Mouse (Mus musculus) testis, postnatal 14 days (tissue): ENCODE measurements around the gene Slc7a1.

Experiments used
- DNase-seq: peaks from one replicate; pipeline ENCODE4 v3.0.0; 2021; ENCODE audit warnings: low spot score

The Slc7a1 gene

DNA sequence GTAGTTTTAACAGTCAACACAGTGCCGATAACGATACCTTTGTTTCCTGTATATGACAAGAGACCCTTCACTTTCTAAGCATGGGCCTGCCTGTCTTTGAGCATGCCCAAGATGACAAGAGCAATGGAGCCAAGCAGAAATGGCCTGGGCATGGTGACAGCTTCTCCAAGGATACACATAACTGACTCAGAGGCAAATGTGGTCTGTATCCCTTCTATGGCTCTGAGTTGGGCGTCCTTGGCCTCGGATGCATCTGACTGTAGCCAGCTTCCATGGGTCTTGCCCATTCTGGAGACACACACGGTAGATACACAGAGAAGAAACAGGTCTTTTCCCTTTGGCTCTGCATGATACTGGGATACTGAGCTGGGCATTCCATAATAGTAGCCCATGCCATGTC lies 84.8 kb downstream of the Slc7a1 start:
- no peak for DNase-seq

- DNase-seq, result no peak
Observed at GRCm38 (mm10) chr5:148312443-148312842, 87.3 kb downstream of the Slc7a1 start.

GRCm38 (mm10) chr5:148310790-148311189 lies 88.9 kb downstream of the Slc7a1 start:
- no peak for DNase-seq

DNA sequence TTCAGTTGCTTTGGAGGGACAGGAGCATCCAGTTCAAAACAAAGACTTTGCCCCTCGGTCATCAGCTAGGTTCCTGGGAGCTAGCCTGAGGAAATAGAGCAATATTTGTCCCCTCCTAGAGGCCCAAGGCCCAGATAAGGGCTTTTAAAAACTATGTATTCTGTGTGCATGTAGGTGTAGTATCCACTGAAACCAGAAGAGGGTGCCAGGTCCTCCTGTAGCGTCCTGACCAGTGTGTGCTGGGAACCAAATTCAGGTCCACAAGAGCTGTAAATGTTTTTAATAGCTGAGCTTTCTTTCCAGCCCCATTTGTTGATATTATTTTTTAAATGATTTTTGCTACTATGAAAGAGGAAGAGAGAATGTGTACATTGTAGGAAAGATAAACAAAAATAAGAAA lies 95.6 kb downstream of the Slc7a1 start:
- no peak for DNase-seq

DNA sequence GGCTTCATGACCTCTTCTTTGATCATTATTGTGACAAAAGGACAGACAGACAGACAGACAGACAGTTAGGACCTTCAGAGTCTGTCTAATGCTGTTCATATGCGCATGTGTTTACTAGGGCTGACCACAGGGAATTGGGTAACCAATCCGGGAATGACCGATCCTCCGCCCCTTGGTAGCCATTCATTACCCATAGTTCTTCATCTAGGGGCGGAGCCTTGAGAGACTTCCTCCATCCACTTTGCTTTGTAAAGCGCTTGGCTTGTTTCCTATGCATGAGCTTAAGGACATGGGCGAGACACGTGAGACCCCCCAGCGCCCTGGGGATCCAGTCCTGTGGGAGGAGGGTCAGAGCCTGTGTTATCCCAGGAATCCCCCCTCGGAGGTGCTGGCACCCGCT lies 96.7 kb downstream of the Slc7a1 start:
- peak; percentile 23 for DNase-seq

GRCm38 (mm10) chr5:148293346-148293745 lies 106.4 kb downstream of the Slc7a1 start:
- DNase-seq, result peak; percentile 49

- DNase-seq, result no peak
Observed at GRCm38 (mm10) chr5:148292862-148293261, 106.8 kb downstream of the Slc7a1 start.

- DNase-seq, result no peak
Observed at GRCm38 (mm10) chr5:148289951-148290350, 109.8 kb downstream of the Slc7a1 start.

- DNase-seq, result peak; percentile 37
Observed at GRCm38 (mm10) chr5:148288804-148289203, 110.9 kb downstream of the Slc7a1 start.

GRCm38 (mm10) chr5:148287529-148287928 lies 112.2 kb downstream of the Slc7a1 start:
- DNase-seq, result no peak

- no peak for DNase-seq
Observed at GRCm38 (mm10) chr5:148283584-148283983, 116.1 kb downstream of the Slc7a1 start.

DNA sequence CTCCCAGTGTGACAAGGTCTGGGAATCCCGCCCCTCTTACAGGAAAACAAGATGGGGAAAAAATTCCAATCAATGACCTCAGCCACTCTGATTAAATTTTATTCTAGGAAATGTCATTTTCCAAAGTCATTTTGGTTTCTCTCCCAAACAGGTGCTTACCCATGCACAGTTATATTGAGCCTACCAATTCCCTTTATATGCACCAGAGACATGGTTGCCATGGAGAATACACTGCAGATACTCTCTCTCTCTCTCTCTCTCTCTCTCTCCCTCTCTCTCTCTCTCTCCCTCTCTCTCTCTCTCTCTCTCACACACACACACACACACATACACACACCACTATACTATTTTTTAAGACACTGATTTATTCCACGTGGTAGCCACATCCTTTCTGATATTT lies 116.5 kb downstream of the Slc7a1 start:
- no peak for DNase-seq

DNA sequence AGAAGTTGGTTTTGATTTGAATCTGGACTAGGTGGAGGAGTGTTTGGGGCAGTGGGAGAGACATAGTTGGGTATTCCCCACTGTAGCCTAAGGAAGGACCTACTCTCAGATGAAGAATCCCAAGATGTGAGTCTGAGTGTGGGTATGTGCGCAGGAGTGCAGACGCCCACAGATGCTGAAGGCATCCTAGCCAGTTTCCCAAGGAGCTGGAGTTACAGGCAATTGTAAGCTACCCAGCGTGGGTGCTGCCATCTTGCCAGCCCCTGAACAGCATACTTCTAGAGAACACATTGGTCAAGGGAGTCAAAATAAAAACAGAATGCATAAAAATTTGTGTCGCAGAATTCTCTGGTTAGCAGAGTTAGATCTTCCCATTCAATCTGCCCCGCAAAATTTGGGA lies 117.1 kb downstream of the Slc7a1 start:
- DNase-seq, result no peak

DNA sequence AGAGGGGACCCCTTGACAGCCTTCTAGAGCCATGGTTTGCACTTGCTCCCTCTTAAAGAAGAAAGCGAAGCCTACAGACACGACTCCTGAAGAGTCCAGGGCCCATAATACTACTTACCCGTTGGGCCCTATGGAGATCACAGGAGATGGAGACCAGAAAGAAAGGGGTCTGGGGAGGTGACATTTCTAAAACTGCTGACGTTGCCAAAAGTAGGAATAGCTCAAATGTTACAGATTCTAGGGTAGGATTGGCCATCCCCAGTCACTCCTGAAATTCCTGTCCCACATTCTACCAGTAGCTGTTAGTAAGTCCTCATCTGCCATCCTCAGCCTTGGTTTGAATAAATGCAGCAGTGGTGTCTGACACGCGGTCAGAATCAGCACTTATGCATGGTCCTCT lies 117.6 kb downstream of the Slc7a1 start:
- no peak for DNase-seq

DNA sequence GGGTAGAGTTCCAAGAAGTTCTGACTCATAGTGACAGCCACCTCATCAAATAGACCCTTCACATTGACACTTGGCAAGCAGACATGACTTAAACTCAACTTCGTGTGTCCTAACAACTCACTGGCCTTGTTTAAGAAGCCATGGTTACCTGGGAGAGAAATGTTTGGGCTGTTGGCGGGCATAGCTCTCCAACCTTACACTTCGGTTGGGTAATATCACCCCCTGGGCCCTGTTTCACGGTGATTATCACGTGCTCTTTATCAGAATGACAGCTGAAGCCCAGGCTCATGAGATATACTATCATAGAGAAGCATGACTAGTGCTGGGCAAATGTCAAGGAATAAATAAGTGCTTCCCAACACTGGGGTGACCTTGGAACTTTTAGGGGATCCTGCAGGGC lies 119.4 kb downstream of the Slc7a1 start:
- DNase-seq, result no peak

DNA sequence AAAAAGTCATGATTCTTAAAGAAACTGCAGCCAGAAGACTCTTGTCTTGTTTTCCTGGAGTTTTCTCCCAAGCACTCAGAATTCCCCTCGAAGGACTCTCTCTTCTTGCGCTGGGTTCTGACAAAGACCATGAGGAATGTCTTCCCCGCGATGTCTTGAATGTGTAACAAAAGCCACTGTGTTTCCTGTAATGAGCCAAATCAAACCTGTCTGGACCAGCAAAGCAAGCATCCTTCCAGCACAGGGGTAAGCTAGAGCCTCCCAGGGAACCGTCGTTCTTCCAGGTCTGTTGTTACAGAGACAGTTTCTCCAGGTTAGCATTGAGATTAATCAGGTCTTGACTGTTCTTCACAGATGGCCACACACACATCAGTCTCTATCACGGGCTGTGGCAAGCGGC lies 121.5 kb downstream of the Slc7a1 start:
- no peak for DNase-seq
